Mouse (Mus musculus) kidney, postnatal 4 days (tissue): ENCODE measurements around the gene Carmil1.

Source experiments
- DNase-seq, 2 experiments: peaks; one replicate each; pipeline ENCODE4 v3.0.0; 2021; ENCODE audit warnings: mixed read lengths in 2 of 2

Carmil1 gene

DNA sequence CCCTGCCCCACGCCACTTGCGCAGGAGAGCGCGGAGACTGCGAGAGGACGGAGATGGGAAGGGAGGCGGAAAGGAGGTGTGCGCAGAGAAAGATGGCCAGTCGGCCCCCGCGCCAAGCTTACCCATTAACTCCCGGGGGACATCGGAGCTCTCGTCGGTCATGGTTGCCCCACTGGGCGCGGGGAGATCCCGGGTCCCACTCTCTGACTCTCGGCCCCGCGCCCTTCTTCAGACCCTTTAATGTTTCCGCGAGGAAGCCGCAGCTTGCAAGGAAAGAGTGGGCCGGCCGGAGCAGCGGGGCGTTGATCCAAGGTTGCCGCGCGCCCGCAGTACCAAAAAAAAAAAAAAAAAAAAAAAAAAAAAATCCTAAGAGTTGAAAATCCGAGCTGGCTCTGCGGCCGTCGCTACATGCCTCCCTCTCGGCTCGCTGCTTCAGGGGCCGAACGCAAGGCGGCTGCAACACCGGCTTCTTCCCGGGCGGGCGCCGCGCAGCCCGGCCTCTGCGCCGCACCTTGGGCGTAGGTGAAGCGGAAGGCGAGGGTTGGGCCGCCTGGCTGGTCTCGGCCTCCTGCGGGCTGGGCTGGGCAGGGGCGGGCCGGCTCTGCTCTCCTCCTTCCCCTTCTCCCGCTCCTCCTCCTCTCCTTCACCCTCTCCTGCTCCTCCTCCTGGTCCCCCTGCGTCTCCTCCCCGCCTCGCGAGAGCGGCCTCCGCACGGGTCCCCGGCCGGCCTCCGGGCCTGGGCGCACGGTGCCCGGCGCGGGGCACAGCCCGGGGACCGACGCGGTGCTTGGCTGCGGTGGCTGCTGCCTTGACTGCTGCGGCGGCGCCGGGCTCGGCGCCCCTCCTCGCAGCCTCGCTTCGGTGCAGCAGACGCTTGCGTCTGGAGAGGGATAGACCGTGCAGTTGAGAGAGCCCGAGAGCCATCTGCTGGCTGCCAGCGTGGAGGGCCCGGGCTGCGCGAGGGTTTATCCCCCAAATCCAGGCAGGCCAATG is at the start of gene Carmil1:
Carmil1 (minus strand) TSS at position 357 of the 993 bp plus-strand sequence.
- peak; percentile 87 to 91 for DNase-seq

DNA sequence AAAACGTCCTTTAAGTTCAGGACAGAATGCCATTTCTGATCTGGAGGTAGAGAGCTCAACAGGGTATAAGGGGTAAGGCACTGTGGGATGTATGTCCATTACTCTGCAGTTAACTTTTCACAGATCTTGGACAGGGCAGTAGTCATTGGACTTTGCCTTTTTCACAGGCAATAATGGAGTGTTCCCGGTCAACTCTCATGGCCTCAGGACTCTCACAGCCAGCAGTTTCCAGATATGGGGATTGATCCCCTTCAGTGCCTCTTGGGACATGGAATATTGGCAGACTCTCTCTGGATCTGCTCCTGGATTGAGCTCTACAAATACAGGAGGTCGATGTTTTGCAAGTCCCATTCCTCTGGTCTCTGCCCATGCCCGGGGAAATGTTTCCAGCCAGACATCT is 49.5 kb upstream of the Carmil1 start:
- no peak for DNase-seq

DNA sequence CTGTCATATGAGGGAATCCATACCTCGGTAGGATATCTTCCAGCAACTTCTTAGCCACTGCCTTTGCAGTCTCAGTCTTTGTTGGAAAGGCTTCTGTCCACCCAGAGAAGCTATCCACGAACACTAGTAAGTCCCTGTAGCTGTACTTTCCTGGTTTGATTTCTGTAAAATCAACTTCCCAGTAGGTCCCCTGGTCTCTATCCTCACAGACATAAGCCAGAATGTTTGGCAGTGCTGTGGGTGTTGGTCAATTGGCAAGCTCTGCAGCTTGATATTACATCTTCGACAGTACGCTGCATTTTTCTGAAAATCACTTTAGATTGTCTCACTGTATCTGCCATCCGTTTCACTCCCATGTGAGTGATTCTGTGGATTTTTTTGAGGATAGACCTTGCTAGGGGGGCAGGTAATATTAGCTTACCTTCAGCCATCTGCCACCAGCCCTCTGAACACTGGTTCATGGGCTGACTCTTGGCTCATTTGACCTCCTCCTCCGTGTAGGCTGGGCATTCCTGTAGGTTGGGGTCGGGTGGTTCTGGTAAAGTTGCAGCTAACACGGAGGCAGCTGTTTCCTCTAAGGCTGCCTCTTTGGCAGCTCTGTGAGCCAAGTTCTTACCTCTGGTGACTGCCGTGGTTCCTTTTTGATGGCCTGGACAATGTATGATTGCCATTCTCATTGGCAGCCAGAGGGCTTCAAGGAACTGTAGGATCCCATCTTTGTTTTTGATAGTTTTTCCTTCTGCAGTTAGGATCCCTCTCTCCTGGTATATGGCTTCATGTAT is 47.6 kb upstream of the Carmil1 start:
- DNase-seq, result no peak

DNA sequence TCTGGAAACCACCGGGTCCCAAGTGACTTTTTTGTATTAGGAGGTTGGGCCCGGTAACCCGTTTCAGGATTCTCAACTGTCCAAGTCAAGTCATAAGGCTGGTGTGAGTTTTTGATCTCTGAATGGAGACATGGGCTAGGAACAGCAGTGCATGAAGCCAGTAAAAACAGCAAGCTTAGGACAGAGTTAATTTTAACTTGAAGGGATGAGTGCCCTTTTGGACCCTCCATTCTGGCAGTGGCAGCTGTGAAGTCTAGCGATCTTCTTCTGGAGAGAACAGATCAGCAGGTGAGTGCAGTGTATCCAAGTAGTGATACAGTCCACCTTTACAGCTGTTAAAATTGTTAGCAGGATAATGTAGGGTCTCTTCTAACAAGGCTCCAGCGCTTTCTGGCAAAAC is 46.6 kb upstream of the Carmil1 start, which contains the start of gene Cmah:
Cmah (plus strand) TSS at position 204 of the 400 bp plus-strand sequence.
- DNase-seq, result peak in 1 of 2 experiments; percentile 38

DNA sequence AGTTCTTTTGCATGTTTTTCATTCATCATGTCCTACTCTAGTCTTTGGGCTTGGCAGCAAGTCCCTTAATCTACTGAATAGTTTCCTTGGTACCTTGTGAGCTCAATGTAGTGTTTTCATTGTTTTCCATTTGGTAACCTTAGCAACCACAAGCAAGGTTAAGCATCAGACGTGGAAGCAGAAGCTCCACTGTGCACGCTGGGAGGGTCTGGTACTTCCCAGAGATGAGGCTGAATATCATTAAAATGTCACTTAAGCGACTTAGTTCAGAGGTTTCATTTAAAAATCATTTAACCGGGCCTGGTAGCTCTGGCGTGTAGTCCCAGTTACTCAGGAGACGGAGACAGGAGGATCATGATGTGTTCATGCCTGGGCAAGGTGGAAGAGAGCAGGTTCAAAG is 40.7 kb upstream of the Carmil1 start:
- no peak for DNase-seq

DNA sequence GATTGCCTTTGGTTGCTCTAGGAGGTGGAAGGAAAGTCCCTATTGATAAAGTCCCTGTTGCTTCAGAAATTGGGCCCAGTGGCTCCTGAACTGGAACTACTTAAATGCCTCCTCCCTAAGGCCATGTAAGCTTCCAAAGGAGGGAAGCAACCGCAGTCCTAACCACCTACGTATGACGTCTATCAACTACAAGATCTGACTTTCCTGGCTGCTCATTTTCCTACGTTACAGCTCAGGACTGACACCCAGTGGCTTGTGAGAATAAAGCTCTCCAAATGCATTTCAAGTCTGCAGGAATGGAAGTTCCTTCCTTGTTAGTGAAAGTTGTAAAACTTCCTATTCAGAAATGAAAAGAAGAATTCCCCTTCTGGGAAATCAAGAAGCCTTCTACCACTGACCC is 38.0 kb upstream of the Carmil1 start:
- peak; percentile 40 to 47 for DNase-seq

DNA sequence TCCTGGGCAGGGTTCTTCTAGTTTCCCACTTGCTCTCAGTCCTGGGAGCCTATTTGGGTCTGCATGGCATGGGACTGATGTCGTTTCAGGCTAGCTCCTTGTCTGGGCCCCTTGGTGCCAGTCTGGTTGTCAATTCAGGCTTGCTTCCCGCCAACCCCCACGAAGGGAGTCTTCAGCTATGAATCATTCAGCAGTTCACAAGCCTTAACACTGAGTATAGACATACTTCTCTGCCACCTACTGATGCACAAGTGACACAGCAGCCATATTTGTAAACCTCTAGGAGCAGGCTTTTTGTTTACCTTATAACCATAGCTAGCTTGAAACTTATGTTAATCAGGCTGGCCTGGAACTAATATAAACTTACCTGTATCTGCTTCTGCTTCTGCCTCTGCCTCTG is 36.0 kb upstream of the Carmil1 start:
- no peak for DNase-seq

DNA sequence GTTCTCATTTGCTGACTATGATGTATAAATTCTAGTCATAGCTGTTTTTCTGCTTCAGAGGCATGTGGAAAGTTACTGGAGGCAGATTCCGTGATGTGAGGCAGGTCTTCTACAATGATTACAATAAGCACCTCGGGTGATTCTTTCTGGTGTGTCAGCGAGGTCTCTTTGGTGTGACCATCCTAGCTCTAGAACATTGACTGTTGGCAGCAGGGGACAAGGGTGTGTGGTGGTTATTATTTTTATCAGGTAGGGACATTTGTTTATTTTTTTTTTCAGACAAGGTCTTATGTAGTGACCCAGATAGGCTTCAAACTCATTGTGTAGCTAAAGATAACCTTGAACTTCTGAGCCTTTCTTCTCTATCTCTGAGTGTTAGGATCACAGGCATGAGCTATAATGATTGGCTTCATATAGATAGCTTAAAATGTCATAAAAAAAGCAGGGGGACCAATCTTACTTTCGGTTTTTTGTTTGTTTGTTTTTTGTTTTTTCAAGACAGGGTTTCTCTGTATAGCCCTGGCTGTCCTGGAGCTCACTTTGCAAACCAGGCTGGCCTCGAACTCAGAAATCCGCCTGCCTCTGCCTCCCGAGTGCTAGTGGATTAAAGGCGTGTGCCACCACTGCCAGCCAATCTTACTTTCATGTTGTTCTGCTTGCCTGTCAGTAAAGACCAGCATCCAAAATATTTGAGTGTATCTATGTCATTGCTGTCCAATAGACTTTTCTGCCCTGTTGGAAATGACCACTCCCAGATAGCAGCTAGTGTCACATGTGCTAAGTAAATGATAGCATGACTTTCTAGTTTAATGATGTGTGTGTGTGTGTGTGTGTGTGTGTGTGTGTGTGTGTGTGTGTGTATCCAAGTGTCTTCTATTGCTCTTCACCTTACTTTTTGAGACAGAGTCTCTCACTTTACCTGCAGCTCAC is 30.7 kb upstream of the Carmil1 start:
- no peak for DNase-seq

DNA sequence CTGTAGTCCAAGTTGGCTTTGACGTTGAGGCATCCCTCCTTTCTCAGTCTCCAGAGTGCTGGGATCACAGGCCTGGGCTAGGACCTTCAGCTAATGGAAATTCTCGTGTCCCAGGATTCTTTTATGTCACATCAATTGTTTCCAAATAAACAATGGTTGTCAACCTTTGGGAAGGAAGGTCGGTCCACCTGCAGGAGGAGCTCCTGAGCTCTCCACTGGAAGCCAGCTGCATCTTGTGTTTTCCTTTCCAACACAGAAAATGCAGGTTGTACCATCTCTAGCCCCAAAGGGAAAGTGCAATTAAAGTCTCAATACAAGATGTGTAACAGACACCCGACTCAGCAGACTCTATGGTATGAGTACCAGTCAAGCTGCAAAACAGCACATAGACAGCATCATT is 25.7 kb upstream of the Carmil1 start:
- peak; percentile 36 to 46 for DNase-seq

DNA sequence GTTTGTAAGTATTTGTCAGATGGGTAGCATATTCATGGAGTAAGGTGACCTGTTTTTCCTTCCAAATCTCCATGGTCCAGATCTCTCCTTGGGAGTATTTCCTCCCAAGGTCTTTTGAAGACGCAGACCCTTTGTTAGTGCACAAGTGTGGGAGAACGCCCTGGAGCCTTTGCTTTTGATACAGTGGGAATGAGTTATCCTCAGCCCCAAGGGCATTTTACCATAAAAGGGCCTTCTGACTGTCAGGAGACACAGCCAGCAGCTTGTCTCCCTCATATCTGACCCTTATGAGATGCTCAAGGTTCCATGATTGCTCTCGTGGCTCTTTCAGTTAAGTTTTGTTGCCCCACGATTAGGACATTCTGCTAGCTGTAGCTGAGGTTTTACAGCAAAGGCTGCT is 24.9 kb upstream of the Carmil1 start:
- no peak for DNase-seq

DNA sequence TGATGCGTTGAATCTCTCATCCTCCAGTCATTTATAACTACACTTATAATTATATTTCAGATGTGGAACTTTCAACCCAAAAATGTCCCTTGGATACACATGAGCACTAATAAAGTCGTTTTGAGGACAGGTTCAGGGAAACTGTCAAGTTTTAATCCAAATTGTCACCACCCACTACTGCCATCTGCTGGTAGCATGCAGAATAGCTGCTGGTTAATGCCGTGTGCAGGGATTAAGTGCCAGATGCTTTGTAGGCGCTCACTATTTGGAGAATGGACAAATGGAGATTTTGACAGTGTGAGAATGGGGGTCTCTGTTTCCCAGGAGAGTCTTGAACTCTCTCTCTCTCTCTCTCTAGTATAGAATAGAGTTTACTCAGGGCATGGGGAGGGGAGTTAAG is 16.7 kb upstream of the Carmil1 start:
- DNase-seq, result peak; percentile 60 to 62

DNA sequence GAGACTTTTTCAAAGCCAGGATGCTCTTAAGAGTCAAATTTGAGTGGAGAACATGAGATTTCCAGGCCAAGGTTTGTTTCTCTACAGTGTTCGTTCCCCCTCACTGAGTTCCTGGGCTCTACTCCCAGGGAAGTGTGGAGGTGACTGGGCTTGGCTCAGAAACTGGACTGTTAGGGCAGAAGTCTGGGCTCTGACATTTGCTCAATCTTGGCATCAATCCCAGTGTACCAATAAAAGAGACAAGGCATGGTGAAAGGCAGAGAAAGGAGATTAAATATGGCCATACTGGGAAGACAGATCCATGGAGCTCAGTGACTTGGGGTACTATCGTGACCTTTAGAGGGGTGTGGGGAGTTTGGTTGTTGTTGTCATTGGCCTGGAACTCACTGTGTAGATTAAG is 6.8 kb upstream of the Carmil1 start:
- DNase-seq, result no peak

DNA sequence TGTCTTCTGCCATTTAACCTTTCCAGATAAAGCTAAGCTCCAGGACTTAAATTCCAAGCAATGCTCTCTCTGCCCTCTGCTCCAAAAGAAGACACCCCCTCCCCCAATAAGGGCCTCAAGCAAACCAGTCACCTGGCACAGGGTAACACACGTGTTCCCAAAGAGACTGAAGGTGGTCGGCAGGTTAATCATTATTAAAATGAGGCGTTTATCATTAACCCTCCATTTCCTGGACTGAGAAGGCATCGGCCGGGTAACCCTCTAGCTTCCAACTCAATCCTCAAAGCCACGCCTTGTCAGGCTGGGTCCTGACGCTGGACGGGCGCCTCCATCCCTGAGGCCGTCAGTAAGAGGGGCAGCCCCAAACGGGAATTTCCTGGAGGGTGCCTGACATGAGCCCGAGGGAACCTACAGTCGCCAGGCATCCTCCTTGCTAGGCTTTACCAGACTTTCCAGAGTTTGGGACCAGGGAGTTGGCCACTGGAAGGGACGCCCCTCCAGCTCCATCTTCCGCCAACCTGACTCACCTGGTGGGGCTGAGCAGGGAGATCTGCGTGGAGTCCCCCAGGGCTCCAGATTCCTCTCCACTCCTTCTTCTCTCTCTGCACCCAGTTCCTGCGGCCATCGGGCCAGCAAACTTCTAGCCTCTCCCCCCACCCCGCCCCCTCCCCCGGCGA is 695 bp downstream of the Carmil1 start:
- DNase-seq, result peak; percentile 62 to 77

DNA sequence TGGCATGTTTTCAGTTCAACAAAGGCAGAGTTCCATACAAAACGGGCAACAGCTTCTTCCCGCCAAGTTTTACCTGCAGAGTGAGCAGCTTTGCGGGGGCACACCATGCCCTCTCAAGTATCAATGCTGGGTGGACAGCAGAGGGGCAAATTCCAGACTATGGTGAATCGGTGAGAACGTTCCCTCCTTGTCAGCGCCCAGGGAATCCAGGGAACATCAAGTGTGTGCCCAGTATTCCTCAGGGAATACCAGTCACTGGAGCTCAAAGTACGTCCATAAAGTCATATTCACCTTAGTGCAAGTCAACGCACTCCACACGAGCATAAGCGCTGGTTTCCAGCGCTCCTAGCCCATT is 1.2 kb downstream of the Carmil1 start:
- no peak for DNase-seq

DNA sequence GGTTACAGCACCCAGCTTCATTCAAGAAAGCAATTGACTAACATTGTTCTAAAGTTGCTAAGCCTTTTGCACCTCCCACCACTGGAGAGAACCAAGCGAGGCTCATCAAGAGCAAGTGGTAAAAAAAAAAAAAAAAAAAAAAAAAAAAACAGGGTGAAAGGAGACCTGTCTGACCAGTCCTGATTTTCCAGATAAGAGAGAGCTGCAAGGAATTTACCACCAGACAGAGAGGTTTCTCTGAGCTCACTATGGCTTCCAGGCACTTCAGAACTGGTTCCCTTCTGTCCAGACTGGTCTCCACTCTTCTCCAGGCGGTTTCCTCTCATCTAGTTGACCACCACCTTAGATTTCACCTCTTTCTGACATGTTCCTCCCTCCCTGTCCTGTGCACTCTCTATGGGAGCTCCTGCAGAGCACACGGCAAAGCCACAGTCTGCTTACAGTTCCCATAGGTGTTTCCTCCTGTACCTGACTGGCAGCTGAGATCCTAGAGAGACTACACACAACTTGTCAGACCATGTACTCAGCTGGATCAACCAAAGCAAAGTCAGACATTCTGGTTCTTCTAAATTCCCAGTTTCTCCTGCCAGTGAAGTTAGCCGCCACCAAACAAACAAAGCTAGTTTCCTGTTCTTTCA is 7.7 kb downstream of the Carmil1 start:
- DNase-seq, result no peak

DNA sequence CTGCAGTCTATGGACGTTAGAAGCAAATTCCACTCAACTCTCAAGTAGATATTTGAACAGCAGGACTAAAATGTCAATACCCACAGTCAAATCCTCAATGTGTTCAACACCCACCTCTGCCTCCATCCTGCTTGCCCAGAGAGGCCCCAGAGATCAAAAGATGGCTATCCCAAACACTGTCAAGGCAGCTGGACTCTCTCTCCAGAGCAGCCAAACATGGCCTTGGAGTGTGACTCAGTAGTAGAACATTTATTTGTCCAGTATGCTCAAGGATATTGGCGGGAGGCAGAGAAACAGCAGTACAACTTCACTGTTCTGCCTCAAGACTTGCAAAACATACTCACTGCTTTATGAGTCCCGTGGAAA is 11.5 kb downstream of the Carmil1 start:
- DNase-seq, result no peak

DNA sequence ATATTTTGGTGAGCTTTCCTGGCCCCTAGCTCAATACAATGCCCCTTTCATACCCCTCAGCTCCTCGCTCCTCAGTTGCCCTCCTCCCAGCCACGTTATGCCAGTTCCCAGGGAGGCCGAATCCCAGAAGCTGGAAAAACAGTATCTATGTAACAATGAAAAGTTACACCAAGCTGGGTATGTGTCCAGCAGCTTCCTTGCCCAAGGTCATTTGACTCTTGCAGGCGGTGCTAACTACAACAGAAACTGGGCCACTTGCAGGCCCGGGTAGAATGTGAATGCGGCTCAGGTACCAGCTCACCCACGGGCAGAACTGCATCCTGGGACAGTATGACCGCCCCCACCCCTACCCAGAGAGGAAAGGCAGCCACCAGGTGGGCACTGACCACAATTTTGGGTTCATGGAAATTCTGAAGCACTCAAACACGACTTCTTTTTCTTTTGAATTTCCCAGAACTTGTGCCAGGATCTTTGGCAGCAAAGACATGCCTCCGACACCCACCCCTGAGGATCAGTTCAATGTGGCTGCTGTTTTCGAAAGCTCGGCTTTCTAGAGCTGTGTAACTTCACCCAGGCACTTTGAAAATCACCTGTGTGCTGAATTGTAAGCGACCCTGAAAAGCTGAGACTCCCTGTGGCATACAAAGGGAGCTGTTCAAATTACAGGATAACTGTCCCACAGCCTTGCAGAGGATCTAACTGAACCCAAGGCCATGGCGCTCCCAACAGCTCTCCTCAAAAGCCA is 12.1 kb downstream of the Carmil1 start:
- no peak for DNase-seq

DNA sequence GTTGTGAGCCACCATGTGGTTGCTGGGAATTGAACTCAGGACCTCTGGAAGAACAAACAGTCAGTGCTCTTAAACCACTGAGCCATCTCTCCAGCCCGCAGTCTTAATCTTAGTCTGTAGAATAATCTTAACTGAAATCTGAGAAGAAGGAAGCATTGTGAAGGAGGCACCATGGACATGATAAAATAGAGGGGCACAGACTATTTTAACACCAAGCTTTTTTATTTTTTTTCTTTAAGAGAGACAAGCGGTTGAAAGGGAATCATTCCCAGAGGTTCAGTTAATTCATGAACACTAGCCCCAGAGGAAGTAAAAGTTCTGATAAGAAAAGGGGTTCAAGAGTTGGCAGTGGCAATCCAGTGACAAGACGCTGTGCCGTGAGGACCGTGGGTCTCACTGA is 15.8 kb downstream of the Carmil1 start:
- no peak for DNase-seq

DNA sequence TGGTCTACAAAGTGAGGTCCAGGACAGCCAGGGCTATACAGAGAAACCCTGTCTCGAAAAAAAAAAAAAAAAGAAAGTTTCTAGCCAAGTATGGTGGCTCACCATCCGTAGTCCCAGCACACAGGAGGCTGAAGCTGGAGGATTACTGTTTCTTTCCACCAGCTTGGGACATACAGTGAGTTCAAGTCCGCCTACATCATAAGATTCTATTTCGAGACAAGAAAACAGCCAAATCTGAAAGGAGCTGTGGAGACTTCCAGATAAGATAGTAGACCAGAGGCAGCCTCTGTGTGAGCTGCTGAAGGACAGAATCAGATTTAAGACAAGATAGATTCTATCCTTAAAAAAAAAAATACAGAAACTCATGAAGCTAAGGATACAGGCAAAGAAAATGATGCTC is 17.0 kb downstream of the Carmil1 start:
- no peak for DNase-seq

DNA sequence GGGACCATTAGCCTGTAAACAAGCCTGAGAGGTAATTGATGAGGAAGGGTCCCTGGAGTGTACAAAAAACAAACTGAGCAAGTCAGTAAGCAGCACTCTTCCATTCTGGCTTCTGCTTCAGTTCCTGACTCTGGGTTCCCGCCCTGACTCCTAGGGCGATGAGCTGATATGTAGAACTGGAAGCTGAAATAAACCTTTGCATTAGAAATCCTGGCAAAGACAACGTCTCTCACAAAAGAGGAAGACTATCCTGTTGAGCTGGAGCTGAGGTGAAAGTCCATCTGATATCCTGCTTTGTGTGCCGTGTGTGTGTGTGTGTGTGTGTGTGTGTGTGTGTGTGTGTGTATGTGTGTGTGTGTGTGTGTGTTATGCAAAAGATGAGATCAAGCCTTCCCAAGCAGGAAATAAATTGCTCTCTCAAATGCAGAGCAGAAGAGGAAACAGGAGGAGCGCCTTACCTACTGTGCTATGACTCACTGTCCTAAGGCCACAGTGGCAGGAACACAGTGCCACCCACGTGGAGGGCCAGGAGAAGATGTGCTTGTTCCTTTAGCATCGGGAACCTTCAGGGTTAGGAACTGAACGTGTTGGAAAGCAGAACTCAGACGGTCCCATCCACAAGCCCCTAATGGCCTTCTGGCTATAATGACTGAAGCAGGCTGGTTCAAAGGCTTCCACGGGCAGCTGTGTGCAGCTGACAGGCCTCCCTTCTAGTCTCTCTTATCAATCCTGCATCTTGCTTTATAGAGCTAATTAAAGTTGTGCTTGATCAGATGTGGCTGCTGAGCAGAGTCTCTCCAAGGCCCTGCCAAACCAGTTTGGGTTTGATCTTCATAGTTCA is 19.6 kb downstream of the Carmil1 start:
- DNase-seq, result peak; percentile 45 to 63
